Mouse (Mus musculus) embryonic fibroblast, embryonic 13.5 days (primary cell): ENCODE data around the gene Fam89b. TPM values are rescaled to one million over a fixed set of nuclear protein-coding genes. Genes with fewer than 3 reads are reported as not detected.

Experiments used
- H3K27ac ChIP-seq: 2 replicates; pipeline ENCODE4 v1.5.1; 2012; ENCODE audit warnings: low read length, control low read depth, inconsistent platforms; ENCODE audit not compliant: insufficient read depth
- H3K4me1 ChIP-seq: 2 replicates; pipeline ENCODE4 v1.6.1; 2011; ENCODE audit warnings: low read length; ENCODE audit not compliant: control insufficient read depth, insufficient read depth
- H3K4me3 ChIP-seq: 2 replicates; pipeline ENCODE4 v1.5.1; 2011; ENCODE audit warnings: mild to moderate bottlenecking, control low read depth, low read length; ENCODE audit not compliant: insufficient read depth
- CTCF ChIP-seq: IDR thresholded peaks from 2 replicates; pipeline ENCODE4 v1.5.1; 2011; ENCODE audit warnings: mild to moderate bottlenecking, control low read depth, low read length, moderate library complexity, borderline replicate concordance; ENCODE audit not compliant: insufficient read depth
- POLR2A ChIP-seq: IDR thresholded peaks from 2 replicates; pipeline ENCODE4 v1.6.1; 2011; ENCODE audit warnings: low read depth, mild to moderate bottlenecking, control low read depth, low read length, moderate library complexity
- polyA plus RNA-seq: library from polyadenylated mRNA; stranded (reverse); fragments of >200 nt; gene quantifications from 2 replicates; pipeline ENCODE4 v1.2.4, GENCODE M21; 2011; ENCODE audit warnings: low read depth; ENCODE audit not compliant: missing spikeins, insufficient read length

Gene Fam89b
- polyA plus RNA-seq, 1 experiment, result 54.8 TPM

DNA sequence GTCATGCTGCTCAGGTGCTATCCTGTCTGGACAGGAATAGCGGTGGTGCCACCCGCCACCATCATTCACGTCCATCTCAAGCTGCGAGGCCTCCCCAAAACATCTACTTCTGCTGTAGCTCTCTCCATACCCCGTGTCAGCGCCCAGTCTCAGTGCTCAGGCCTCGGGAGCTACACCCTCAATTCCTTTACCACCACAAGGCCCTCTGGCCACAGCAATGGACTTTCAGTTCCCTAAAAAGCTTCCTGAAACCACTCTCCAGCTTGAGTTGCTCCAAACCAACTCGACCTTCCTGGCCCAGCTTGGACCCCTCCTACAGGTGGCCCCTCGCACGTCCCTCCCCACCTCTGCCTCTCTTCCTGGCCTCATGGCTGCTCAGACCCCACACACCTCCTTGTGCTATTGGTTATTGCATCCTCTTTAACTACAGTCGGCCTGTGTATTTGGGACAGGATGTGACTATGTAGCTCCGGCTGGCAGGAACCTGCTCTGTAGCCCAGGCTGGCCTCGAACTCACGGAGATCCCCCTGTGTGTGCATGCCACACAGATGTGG is 17.5 kb downstream of the Fam89b start:
- TF ChIP-seq CTCF (no peak), POLR2A (no peak)
- H3K4me3 ChIP-seq, result no peak overlapping the region
- no peak overlapping the region for H3K27ac ChIP-seq
- peaks cover 11% of the 10 kb centered on the region; the same call in 1 of the 2 replicates for H3K4me1 ChIP-seq

GRCm38 (mm10) chr19:5711218-5711617 is 18.2 kb downstream of the Fam89b start:
- H3K27ac ChIP-seq, result no peak overlapping the region
- no peak for TF ChIP-seq POLR2A
- TF ChIP-seq CTCF, result peak; percentile 47; the same call in 1 of the 2 replicates
- 0 out of 2 replicates have a peak, but pooled peaks cover 8% of the 10 kb centered on the region for H3K4me1 ChIP-seq
- H3K4me3 ChIP-seq, result no peak overlapping the region

DNA sequence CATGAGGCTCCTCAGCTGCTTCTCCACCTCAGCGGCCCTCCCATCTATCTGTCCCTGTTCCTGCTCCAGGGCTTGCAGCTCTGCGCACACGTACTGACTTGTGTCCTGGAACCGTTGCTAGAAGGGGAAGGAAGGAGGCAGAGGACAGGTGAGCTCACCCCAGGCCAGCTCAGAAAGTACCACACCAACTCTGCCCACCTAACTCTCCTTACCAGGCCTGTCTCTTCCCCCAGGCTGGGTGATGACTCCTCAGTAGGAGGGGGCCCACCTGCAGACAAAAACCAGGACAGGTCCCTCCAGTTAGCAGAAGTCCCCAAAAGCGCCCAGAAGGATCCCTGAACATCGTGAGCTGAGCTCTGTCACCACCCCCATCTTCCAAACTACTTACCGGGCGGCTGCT is 18.9 kb downstream of the Fam89b start:
- no peak for TF ChIP-seq CTCF
- no peak for TF ChIP-seq POLR2A
- Histone ChIP-seq H3K27ac (no peak overlapping the region), H3K4me1 (0 out of 2 replicates have a peak, but pooled peaks cover 8% of the 10 kb centered on the region), H3K4me3 (no peak overlapping the region)

DNA sequence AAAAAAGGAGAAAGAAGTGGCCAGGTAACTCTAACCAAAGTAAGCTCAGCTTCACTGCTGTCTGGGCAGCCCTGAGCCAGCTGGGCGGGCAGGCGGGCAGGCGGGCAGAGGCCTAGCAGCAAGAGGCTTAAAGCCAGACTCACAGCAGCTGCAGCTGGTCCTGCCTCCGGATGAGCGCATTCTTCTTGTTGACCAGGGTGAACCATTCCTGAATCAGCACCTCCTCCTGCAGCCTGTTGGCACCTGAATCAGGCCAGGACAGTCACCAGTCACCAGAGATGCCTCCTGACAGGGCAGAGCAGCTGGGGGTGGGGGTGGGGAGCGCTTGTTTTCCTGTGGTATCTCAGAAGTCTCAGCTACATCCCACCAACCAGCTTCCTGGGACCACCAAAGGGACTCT is 19.4 kb downstream of the Fam89b start:
- no peak overlapping the region for H3K27ac ChIP-seq
- H3K4me3 ChIP-seq, result no peak overlapping the region
- TF ChIP-seq CTCF (no peak), POLR2A (no peak)
- peaks cover 11% of the 10 kb centered on the region; the same call in 1 of the 2 replicates for H3K4me1 ChIP-seq

DNA sequence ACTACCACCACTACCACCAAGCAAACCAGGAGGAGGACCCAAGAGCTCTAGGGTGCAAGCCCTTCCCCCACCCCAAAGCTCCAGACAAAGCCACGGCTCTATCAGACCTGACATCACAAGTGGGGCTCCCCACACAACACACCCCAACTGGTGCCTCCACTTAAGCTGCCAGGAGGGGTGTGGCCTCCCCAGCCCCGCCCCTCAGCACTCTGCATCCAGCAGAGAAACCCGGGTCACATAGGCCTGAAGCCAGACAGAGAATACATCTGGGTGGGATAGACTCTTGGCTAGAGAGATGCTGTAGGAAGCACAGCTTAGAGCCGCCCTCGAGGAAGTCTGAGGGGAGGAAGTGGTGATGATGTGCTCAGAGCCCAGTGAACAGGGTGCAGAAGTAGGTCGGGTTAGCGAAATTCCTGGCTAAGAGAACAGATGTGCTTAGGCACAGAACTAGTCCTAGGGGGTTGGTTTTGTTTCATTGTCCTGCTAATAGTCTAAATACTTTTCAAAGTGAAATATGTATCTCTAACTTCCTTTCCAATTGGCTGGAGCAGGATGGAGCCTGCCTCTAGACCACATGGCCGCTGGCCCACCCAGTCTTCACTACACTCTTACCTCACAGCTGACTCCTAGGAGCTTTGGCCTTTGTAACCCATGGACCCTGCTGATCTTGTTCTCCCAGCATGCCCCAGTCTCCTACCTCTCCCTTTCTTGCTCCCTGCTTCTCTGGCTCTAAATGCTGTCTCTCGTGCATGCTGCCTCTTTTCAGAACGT is 24.5 kb downstream of the Fam89b start:
- H3K4me1 ChIP-seq, result peaks cover 3% of the 10 kb centered on the region; the same call in 1 of the 2 replicates
- TF ChIP-seq CTCF (no peak), POLR2A (no peak)
- no peak overlapping the region for H3K4me3 ChIP-seq
- peak overlapping the region; percentile 62 for H3K27ac ChIP-seq

DNA sequence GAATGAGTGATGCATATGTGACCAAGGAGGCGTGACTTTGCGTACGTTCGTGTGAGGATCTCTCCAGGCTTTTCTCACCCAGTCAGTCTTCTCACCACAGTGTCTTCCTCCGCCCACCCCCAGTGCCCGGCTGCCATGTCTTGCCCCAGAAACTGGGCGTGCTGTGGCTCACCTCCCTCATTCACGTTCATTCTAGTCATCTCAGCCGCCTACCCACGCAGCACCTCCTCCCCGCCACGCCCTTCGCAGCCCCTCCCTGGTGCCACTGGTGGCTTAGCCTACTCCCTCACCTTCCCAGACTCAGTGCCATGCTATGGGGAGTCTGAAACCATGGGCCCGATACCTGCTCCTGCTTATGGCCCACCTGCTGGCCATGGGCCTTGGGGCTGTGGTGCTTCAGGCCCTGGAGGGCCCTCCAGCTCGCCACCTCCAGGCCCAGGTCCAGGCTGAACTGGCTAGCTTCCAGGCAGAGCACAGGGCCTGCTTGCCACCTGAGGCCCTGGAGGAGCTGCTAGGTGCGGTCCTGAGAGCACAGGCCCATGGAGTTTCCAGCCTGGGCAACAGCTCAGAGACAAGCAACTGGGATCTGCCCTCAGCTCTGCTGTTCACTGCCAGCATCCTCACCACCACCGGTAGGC is 25.2 kb downstream of the Fam89b start, which contains the start of gene Kcnk7:
Gene Kcnk7 (plus strand): TSS at position 205 of the 638 bp plus-strand sequence.
- no peak for TF ChIP-seq CTCF
- 0 out of 2 replicates have a peak, but pooled peaks have one; percentile 33 for TF ChIP-seq POLR2A
- H3K4me1 ChIP-seq, result peaks cover 3% of the 10 kb centered on the region; the same call in 1 of the 2 replicates
- H3K27ac ChIP-seq, result peak within 1 kb of the TSS; percentile 62
- H3K4me3 ChIP-seq, result no peak within 1 kb of the TSS

DNA sequence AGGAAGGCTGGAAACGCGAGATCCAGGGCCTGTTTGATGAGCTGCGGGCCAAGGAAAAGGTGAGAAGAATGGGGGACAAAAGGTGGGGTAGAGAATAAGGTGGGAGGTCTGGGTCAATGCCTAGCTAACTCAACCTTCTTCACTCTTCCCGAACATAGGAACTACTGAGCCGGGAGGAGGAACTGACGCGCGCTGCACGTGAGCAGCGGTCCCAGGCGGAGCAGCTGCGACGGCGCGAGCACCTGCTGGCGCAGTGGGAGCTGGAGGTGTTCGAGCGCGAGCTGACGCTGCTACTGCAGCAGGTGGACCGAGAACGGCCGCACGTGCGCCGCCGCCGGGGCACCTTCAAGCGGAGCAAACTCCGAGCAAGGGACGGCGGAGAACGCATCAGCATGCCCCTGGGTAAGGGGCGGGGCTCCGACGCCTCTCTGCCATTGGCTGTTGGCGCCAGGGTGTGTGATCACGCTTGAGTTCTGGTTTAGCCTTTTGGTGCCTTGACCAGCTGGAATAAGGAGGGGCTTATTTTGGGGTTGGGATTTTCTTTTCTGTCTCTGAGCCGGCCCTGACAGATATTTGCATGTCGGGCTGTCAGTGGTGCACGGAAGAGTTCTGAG is 33.5 kb downstream of the Fam89b start:
- H3K27ac ChIP-seq, result no peak overlapping the region
- H3K4me3 ChIP-seq, result no peak overlapping the region
- TF ChIP-seq CTCF (no peak), POLR2A (no peak)
- H3K4me1 ChIP-seq, result peaks cover 2% of the 10 kb centered on the region; the same call in 1 of the 2 replicates

DNA sequence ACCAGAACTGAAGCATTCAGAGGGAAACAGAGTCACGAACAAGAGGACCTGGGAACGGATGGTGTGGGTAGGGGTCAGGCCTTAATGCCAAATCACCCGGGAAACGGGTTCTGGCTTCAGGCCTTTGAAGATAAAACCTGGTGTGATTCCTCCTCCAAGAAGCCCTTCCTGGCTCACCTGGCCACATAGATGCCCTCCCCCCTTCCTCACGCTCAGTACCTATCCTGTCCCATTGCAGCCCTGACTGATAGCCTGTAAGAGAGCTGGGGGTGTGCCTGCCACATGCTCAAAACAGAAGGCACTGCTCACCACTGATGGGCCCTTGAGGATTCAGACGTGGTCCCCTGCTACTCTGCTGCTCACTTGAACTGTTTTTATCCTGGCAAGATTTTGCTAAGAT is 35.7 kb downstream of the Fam89b start:
- no peak overlapping the region for H3K4me3 ChIP-seq
- TF ChIP-seq CTCF (no peak), POLR2A (no peak)
- no peak overlapping the region for H3K27ac ChIP-seq
- H3K4me1 ChIP-seq, result peaks cover 2% of the 10 kb centered on the region; the same call in 1 of the 2 replicates

DNA sequence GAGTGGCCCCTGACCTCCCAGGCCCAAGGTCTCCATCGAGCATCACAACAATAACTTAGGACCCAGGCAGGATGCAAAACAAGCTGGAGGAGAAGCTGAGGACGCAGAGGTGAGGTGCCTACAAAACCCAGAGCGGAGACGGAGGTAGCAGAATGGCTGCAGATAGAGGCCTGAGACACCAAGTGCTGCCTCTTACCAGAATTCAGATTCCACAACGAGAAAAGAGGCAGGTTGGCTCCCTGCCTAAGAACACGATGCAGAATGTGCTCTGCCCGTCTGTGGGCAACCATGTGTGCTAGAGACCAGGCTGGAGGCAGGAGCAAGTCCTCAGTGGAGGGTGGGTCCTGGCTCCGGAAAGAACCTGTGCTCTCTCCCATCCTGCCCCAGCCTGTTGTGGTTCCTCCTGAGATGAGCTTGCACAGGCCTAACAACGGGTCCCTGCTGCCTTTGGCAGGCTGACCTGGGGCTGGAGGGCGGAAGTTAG is 36.5 kb downstream of the Fam89b start:
- Histone ChIP-seq H3K27ac (no peak overlapping the region), H3K4me1 (peaks cover 2% of the 10 kb centered on the region; the same call in 1 of the 2 replicates), H3K4me3 (0 out of 2 replicates have a peak overlapping the region, but pooled peaks have one; percentile 0)
- TF ChIP-seq POLR2A (no peak), CTCF (no peak)
